Comparison of ENCODE assay signal across 16 mouse cellular contexts in the genomic region with DNA sequence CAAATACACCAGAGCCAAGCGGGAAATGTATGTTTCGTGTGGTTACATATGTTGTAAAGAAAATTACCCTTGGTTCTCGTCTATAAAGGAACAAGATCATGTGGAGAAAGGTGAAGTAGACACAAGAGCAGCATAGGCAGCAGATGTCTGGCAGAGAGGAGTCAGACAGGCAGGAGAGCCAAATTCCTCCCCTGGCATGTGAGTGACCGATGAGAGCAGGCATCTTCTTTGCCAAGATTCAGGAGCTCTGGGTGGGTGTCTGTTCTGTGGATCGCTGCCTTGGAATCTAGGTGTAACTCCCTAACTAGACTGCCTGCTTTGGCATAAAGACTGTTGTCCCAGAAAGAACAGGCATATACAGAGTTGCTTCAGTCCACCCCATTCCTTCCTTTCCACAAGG.
A peak's percentile ranks its signal among the peaks of the same experiment; 100 is the strongest.
DNase-seq lines count a peak whose midpoint lies in the region; ATAC-seq and TF ChIP-seq lines count a peak whose summit lies in the region.
"Had no signal": no experiment of that assay in that cellular context is flagged by ENCODE, and none has a peak within 500 bp of the region (broad histone marks: within the 10 kb centered on the region; RNA-seq: fewer than 3 reads in every experiment).

No protein-coding gene starts in this region.

- H3K4me3 ChIP-seq in forebrain, embryonic 16.5 days (replicated peaks; ENCODE audit: low read length), result no peak overlapping the region
- H3K4me3 ChIP-seq in forebrain, embryonic 12.5 days (replicated peaks), result no peak overlapping the region
- H3K4me3 ChIP-seq in hindbrain, postnatal 0 days (ENCODE audit: low read length), result no peak overlapping the region
- no peak overlapping the region for H3K4me3 ChIP-seq in hindbrain, embryonic 11.5 days (ENCODE audit: low read depth, low read length)
- H3K4me3 ChIP-seq: kidney, embryonic 15.5 days; limb, embryonic 12.5 days; midbrain, embryonic 10.5 days; neural tube, embryonic 15.5 days had no signal

- H3K9me3 ChIP-seq in forebrain, embryonic 16.5 days (ENCODE audit: control insufficient read depth, low read length), result no peaks in the 10 kb centered on the region
- no peaks in the 10 kb centered on the region for H3K9me3 ChIP-seq in forebrain, embryonic 12.5 days
- H3K9me3 ChIP-seq in hindbrain, postnatal 0 days (ENCODE audit: low read length), result no peaks in the 10 kb centered on the region
- H3K9me3 ChIP-seq in hindbrain, embryonic 11.5 days (ENCODE audit: control insufficient read depth, low read length), result no peaks in the 10 kb centered on the region
- H3K9me3 ChIP-seq: kidney, embryonic 15.5 days; limb, embryonic 12.5 days; midbrain, embryonic 10.5 days; neural tube, embryonic 15.5 days had no signal

- DNase-seq in hindbrain, postnatal 0 days (ENCODE audit: low spot score), result peak; percentile 42
- DNase-seq in hindbrain, embryonic 11.5 days (ENCODE audit: low spot score), result no peak
- DNase-seq in brain, embryonic 14.5 days (ENCODE audit: low read depth), result peak; percentile 48
- DNase-seq in heart, postnatal 25 days (ENCODE audit: low spot score), result peak; percentile 1
- no peak for DNase-seq in adrenal gland, postnatal 36 days
- DNase-seq: adrenal gland, postnatal 10 days; lung, postnatal 36 days; retina, postnatal 1 day had no signal

- TF ChIP-seq POLR2A in brain, embryonic 14.5 days (IDR thresholded peaks at IDR 0.05; ENCODE audit: borderline replicate concordance, extremely low read depth, insufficient read depth, insufficient read length, poor library complexity, severe bottlenecking), result no peak

- H3K36me3 ChIP-seq in forebrain, embryonic 16.5 days (ENCODE audit: control insufficient read depth, insufficient read depth), result no peaks in the 10 kb centered on the region
- H3K36me3 ChIP-seq in forebrain, embryonic 12.5 days (replicated peaks), result no peaks in the 10 kb centered on the region
- H3K36me3 ChIP-seq in hindbrain, postnatal 0 days (ENCODE audit: insufficient read depth, low read length), result no peaks in the 10 kb centered on the region
- no peaks in the 10 kb centered on the region for H3K36me3 ChIP-seq in hindbrain, embryonic 11.5 days (ENCODE audit: control insufficient read depth, insufficient read depth, low read length)
- H3K36me3 ChIP-seq: kidney, embryonic 15.5 days; limb, embryonic 12.5 days; midbrain, embryonic 10.5 days; neural tube, embryonic 15.5 days had no signal

- 65% methylated on average over 5 of the region's 5 CpGs for WGBS in forebrain, embryonic 16.5 days
- 82% methylated on average over 5 of the region's 5 CpGs for WGBS in forebrain, embryonic 12.5 days
- WGBS in hindbrain, postnatal 0 days, result 57% methylated on average over 5 of the region's 5 CpGs
- 85% methylated on average over 5 of the region's 5 CpGs for WGBS in hindbrain, embryonic 11.5 days

- no peak overlapping the region for H3K4me2 ChIP-seq in forebrain, embryonic 16.5 days (ENCODE audit: low read length)
- H3K4me2 ChIP-seq in forebrain, embryonic 12.5 days, result no peak overlapping the region
- no peak overlapping the region for H3K4me2 ChIP-seq in hindbrain, postnatal 0 days (ENCODE audit: low read depth, low read length)
- H3K4me2 ChIP-seq in hindbrain, embryonic 11.5 days (replicated peaks; ENCODE audit: low read depth, low read length), result no peak overlapping the region
- H3K4me2 ChIP-seq: kidney, embryonic 15.5 days; limb, embryonic 12.5 days; neural tube, embryonic 15.5 days had no signal

- H3K4me1 ChIP-seq in forebrain, embryonic 16.5 days (replicated peaks; ENCODE audit: control insufficient read depth, insufficient read depth, low read length), result no peaks in the 10 kb centered on the region
- no peaks in the 10 kb centered on the region for H3K4me1 ChIP-seq in forebrain, embryonic 12.5 days
- no peaks in the 10 kb centered on the region for H3K4me1 ChIP-seq in hindbrain, postnatal 0 days (ENCODE audit: insufficient read depth, low read length)
- no peaks in the 10 kb centered on the region for H3K4me1 ChIP-seq in hindbrain, embryonic 11.5 days (replicated peaks; ENCODE audit: control insufficient read depth, insufficient read depth, low read length)
- H3K4me1 ChIP-seq: kidney, embryonic 15.5 days; limb, embryonic 12.5 days; midbrain, embryonic 10.5 days; neural tube, embryonic 15.5 days had no signal

- no peaks in the 10 kb centered on the region for H3K27me3 ChIP-seq in forebrain, embryonic 16.5 days (replicated peaks; ENCODE audit: control insufficient read depth, insufficient read depth, low read length)
- H3K27me3 ChIP-seq in forebrain, embryonic 12.5 days, result no peaks in the 10 kb centered on the region
- no peaks in the 10 kb centered on the region for H3K27me3 ChIP-seq in hindbrain, postnatal 0 days (ENCODE audit: insufficient read depth, low read length)
- H3K27me3 ChIP-seq in hindbrain, embryonic 11.5 days (ENCODE audit: control insufficient read depth, insufficient read depth, low read length), result no peaks in the 10 kb centered on the region
- H3K27me3 ChIP-seq: kidney, embryonic 15.5 days; limb, embryonic 12.5 days; neural tube, embryonic 15.5 days had no signal

- intact Hi-C loops in heart, postnatal 25 days (cut with DNase I), result no loop called here

- peak; percentile 50 for ATAC-seq in forebrain, embryonic 16.5 days
- no peak for ATAC-seq in forebrain, embryonic 12.5 days (ENCODE audit: low FRiP score)
- no peak for ATAC-seq in hindbrain, postnatal 0 days
- ATAC-seq in hindbrain, embryonic 11.5 days (ENCODE audit: low FRiP score), result no peak
- ATAC-seq: inflammation-experienced regulatory T-cells, adult 6 months had no signal

- H3K27ac ChIP-seq in forebrain, embryonic 16.5 days (ENCODE audit: low read length), result no peak overlapping the region
- no peak overlapping the region for H3K27ac ChIP-seq in forebrain, embryonic 12.5 days
- H3K27ac ChIP-seq in hindbrain, postnatal 0 days, result no peak overlapping the region
- no peak overlapping the region for H3K27ac ChIP-seq in hindbrain, embryonic 11.5 days (ENCODE audit: low read depth, low read length)
- H3K27ac ChIP-seq: kidney, embryonic 15.5 days; limb, embryonic 12.5 days; liver, embryonic 14.5 days; midbrain, embryonic 10.5 days; neural tube, embryonic 15.5 days had no signal

- H3K9ac ChIP-seq in forebrain, embryonic 16.5 days (replicated peaks; ENCODE audit: low read depth, low read length), result no peak overlapping the region
- no peak overlapping the region for H3K9ac ChIP-seq in forebrain, embryonic 12.5 days
- H3K9ac ChIP-seq in hindbrain, postnatal 0 days (replicated peaks; ENCODE audit: low read length), result no peak overlapping the region
- H3K9ac ChIP-seq in hindbrain, embryonic 11.5 days (ENCODE audit: low read depth, low read length), result no peak overlapping the region
- H3K9ac ChIP-seq: kidney, embryonic 15.5 days; limb, embryonic 12.5 days; liver, embryonic 14.5 days; neural tube, embryonic 15.5 days had no signal

- TF ChIP-seq CTCF in hindbrain, postnatal 0 days (IDR thresholded peaks at IDR 0.05; ENCODE audit: low read depth), result no peak
- no peak for TF ChIP-seq CTCF in brain, embryonic 14.5 days (IDR thresholded peaks at IDR 0.05; ENCODE audit: borderline replicate concordance, extremely low read depth, insufficient read depth, insufficient read length)

Comparison
In these comparisons a context has a peak if more than half of its experiments do, and no peak if none do; other contexts are left out.
1. DNase-seq: peak in hindbrain, postnatal 0 days (single experiment), brain, embryonic 14.5 days (single experiment) and heart, postnatal 25 days (single experiment); none in hindbrain, embryonic 11.5 days (single experiment) and adrenal gland, postnatal 36 days (0 of 2).